Mouse (Mus musculus) kidney, adult 2 months (tissue): ENCODE results near the gene Mrpl52. TPM values are rescaled to one million over a fixed set of nuclear protein-coding genes. Genes with fewer than 3 reads are reported as not detected.

Experiments
- DNase-seq: peaks from one replicate; pipeline ENCODE4 v3.0.0; 2021
- H3K27ac ChIP-seq: fragments of 200-500 bp; 2 replicates; pipeline ENCODE4 v1.5.1; 2012; ENCODE audit warnings: low read depth, low read length, control low read depth, inconsistent platforms; ENCODE audit not compliant: insufficient read depth
- H3K27me3 ChIP-seq: fragments of 200-500 bp; replicated peaks from 2 replicates; pipeline ENCODE4 v1.6.1; 2012; ENCODE audit warnings: mild to moderate bottlenecking, moderate library complexity, low read length, inconsistent platforms; ENCODE audit not compliant: control insufficient read depth, insufficient read depth
- H3K36me3 ChIP-seq: fragments of 200-500 bp; 2 replicates; pipeline ENCODE4 v1.6.1; 2012; ENCODE audit warnings: mild to moderate bottlenecking, moderate library complexity, low read length, inconsistent platforms; ENCODE audit not compliant: control insufficient read depth, insufficient read depth
- H3K4me1 ChIP-seq: fragments of 200-500 bp; 2 replicates; pipeline ENCODE4 v1.6.1; 2011; ENCODE audit warnings: low read length; ENCODE audit not compliant: control insufficient read depth, insufficient read depth
- H3K4me3 ChIP-seq: fragments of 200-500 bp; 2 replicates; pipeline ENCODE4 v1.5.1; 2011; ENCODE audit warnings: mild to moderate bottlenecking, low read depth, low read length, control low read depth; ENCODE audit not compliant: insufficient read depth
- CTCF ChIP-seq: fragments of 200-500 bp; conservative IDR thresholded peaks from 2 replicates; pipeline ENCODE4 v1.5.1; 2011; ENCODE audit warnings: low read depth, mild to moderate bottlenecking, control low read depth, low read length, moderate library complexity, mixed read lengths; ENCODE audit not compliant: insufficient read depth, insufficient read length
- POLR2A ChIP-seq: fragments of 200-500 bp; IDR thresholded peaks from one replicate; pipeline ENCODE4 v1.6.1; 2011; ENCODE audit warnings: low read depth, low read length, control low read depth
- WGBS: fragments of 180-500 bp; shearing (Covaris S2); methylation state at CpG from one replicate; pipeline ENCODE4 v1.1.7; 2018; 5-methylcytosine and 5-hydroxymethylcytosine counted together
- polyA plus RNA-seq: library from polyadenylated mRNA; depleted of rRNA; stranded (reverse); fragments of >200 nt; gene quantifications from 2 replicates; pipeline ENCODE4 v1.2.3, GENCODE M21; 2012

Gene Mrpl52
- polyA plus RNA-seq, 1 experiment: 425 TPM

- 78% methylated on average over 4 of the region's 4 CpGs for WGBS
- H3K27me3 ChIP-seq: no peaks in the 10 kb centered on the region
- H3K27ac ChIP-seq: no peak overlapping the region
- no peaks in the 10 kb centered on the region for H3K4me1 ChIP-seq
- no peak for DNase-seq
- TF ChIP-seq CTCF (no peak), POLR2A (no peak)
- H3K4me3 ChIP-seq: no peak overlapping the region
- no peaks in the 10 kb centered on the region for H3K36me3 ChIP-seq
Measured at GRCm38 (mm10) chr14:54441365-54441764, 14.7 kb downstream of the Mrpl52 start.

DNA sequence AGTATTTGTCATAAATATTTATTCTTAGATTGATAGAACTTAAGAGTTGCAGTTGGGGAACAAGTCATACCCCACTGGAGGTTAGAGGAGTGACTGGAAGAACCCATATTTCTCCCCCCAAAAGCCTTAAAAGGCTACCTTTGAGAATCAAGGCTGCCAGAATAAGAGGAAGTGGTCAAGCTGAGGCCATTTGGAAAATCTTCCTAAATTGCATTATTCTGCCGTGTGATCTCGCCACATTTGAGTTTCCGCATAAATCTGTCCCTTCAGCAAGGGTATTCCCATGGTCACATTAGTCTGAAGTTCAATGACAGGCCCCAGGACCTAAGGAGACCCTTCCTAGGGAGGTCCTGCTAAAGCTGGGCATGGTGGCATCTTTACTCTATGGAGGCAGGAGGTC lies 15.8 kb downstream of the Mrpl52 start:
- no peaks in the 10 kb centered on the region for H3K27me3 ChIP-seq
- H3K27ac ChIP-seq: no peak overlapping the region
- no peak for TF ChIP-seq POLR2A
- no peak for TF ChIP-seq CTCF
- WGBS: 83% methylated on average over 3 of the region's 3 CpGs
- H3K36me3 ChIP-seq: no peaks in the 10 kb centered on the region
- H3K4me3 ChIP-seq: no peak overlapping the region
- DNase-seq: no peak
- no peaks in the 10 kb centered on the region for H3K4me1 ChIP-seq

DNA sequence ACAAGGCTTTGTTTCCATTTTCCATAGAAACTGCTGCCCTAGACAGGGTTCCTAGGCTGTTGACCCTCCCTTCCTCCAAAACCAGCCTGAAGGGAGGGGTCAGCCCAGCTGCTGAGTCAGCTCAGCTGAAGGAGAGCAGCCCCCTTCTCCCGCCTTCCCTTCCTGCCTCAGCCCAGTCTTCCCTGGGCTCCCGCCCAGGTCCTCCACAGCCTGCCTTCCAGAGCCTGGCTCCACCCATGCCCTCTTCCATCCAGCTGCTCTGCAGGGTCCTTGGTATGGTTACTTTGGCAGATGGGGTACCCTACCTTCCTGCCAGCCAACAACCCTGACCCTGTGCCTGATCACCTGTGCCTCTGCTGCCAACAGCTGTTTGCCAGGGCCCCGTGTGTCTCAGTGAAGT lies 16.5 kb downstream of the Mrpl52 start:
- Histone ChIP-seq H3K4me3 (no peak overlapping the region), H3K4me1 (no peaks in the 10 kb centered on the region), H3K36me3 (no peaks in the 10 kb centered on the region), H3K27ac (no peak overlapping the region), H3K27me3 (no peaks in the 10 kb centered on the region)
- 63% methylated on average over 3 of the region's 3 CpGs for WGBS
- DNase-seq: peak; percentile 40
- TF ChIP-seq CTCF (no peak), POLR2A (no peak)

GRCm38 (mm10) chr14:54443712-54444618 lies 17.3 kb downstream of the Mrpl52 start:
- TF ChIP-seq CTCF (no peak), POLR2A (no peak)
- peak; percentile 59 for DNase-seq
- H3K36me3 ChIP-seq: no peaks in the 10 kb centered on the region
- H3K27ac ChIP-seq: no peak overlapping the region
- 66% methylated on average over 15 of the region's 15 CpGs for WGBS
- no peaks in the 10 kb centered on the region for H3K4me1 ChIP-seq
- H3K4me3 ChIP-seq: no peak overlapping the region
- H3K27me3 ChIP-seq: no peaks in the 10 kb centered on the region

DNA sequence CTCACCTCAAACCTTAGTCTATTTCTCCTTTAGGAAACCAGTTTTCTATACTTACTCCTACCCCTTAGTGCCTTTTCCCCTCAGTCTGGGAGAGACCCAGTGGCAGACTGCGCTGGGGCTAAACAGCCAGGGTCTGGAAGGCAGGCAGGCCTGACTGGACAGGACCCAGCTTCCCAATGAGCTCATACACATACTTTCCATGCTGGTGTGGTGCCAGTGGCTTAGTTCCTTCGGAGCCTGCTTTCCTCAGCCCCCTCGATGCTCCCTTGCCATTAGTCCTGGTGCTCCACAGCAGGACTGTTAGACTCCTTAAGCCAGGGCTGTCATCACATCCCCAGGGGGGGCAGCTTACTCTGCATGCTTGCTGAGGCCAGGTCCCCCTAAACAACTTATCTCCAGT lies 18.8 kb downstream of the Mrpl52 start:
- no peak for TF ChIP-seq POLR2A
- no peak for TF ChIP-seq CTCF
- no peak for DNase-seq
- H3K27me3 ChIP-seq: no peaks in the 10 kb centered on the region
- H3K4me1 ChIP-seq: no peaks in the 10 kb centered on the region
- H3K36me3 ChIP-seq: no peaks in the 10 kb centered on the region
- H3K4me3 ChIP-seq: no peak overlapping the region
- WGBS: 75% methylated on average over 3 of the region's 3 CpGs
- no peak overlapping the region for H3K27ac ChIP-seq

DNA sequence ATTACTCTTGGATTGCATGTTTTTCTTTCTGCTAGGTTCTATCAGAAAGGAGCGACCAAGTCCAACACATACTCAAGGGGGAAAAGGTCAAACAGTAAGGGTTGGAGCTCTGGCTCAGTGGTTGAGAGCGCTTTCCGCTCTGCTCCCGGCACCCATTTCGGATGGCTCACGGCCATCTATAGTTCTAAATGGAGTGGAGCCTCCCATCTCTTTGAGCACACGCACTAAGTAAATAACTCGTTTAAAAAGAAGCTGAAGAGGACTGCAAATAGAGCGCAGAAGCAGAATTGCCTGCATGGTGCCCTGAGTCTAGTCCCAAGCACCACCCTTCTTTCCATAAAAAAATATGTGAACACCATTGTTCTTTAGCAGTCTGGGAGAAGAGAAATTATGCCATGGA lies 26.9 kb downstream of the Mrpl52 start:
- no peaks in the 10 kb centered on the region for H3K36me3 ChIP-seq
- H3K27ac ChIP-seq: no peak overlapping the region
- TF ChIP-seq CTCF (no peak), POLR2A (no peak)
- H3K4me3 ChIP-seq: no peak overlapping the region
- no peaks in the 10 kb centered on the region for H3K27me3 ChIP-seq
- DNase-seq: no peak
- 92% methylated on average over 9 of the region's 9 CpGs for WGBS
- no peaks in the 10 kb centered on the region for H3K4me1 ChIP-seq

GRCm38 (mm10) chr14:54454669-54455528 lies 28.2 kb downstream of the Mrpl52 start:
- Histone ChIP-seq H3K4me3 (no peak overlapping the region), H3K36me3 (no peaks in the 10 kb centered on the region), H3K27me3 (no peaks in the 10 kb centered on the region), H3K4me1 (no peaks in the 10 kb centered on the region), H3K27ac (no peak overlapping the region)
- TF ChIP-seq POLR2A (no peak), CTCF (no peak)
- 70% methylated on average over 11 of the region's 11 CpGs for WGBS
- DNase-seq: no peak
